Mouse (Mus musculus): Measurements from ENCODE around the gene Slc17a2.

DNA sequence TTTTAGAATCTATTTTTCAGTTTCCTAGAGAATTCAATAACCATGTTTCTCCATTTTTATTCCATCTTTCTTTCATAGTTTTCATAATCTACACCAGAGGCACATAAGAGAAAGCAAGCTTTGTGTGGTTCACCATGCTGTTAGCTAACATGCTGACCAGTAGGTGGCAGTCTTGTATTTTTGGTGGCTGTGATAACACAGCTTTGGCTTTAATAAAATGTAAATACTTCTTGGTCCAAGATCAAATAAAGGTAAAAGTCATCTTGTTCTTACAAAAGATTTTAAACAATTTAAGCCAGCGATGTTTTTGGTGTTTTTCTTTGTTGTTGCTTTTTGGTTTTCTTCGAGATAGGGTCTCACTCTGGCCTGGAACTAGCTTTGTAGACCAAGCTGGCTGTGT lies 14.3 kb upstream of the Slc17a2 start:
- TF ChIP-seq CTCF (IDR thresholded peaks at IDR 0.05; ENCODE audit: low read depth, low read length) (no peak), POLR2A (IDR thresholded peaks at IDR 0.05; ENCODE audit: borderline replicate concordance, low read depth, low read length) (no peak)

Data from bone marrow macrophage, adult 2 months (primary cell).